Mouse (Mus musculus): ENCODE measurements around the gene Gtf2h4.

The Gtf2h4 gene
- long read RNA-seq, experiment 1, transcript Gtf2h4-201 (14 exons, 1,679 nt) = major isoform, 10 of 13 reads
- long read RNA-seq, experiment 1, partial matches to known transcripts = 0 of 13 reads
- long read RNA-seq, experiment 1, other reads (novel, unspliced or antisense) = 2 of 13 reads
- long read RNA-seq, experiment 2, transcript Gtf2h4-201 (14 exons, 1,679 nt) = major isoform, 18 of 21 reads
- long read RNA-seq, experiment 2, partial matches to known transcripts = 0 of 21 reads
- long read RNA-seq, experiment 2, other reads (novel, unspliced or antisense) = 2 of 21 reads

DNA sequence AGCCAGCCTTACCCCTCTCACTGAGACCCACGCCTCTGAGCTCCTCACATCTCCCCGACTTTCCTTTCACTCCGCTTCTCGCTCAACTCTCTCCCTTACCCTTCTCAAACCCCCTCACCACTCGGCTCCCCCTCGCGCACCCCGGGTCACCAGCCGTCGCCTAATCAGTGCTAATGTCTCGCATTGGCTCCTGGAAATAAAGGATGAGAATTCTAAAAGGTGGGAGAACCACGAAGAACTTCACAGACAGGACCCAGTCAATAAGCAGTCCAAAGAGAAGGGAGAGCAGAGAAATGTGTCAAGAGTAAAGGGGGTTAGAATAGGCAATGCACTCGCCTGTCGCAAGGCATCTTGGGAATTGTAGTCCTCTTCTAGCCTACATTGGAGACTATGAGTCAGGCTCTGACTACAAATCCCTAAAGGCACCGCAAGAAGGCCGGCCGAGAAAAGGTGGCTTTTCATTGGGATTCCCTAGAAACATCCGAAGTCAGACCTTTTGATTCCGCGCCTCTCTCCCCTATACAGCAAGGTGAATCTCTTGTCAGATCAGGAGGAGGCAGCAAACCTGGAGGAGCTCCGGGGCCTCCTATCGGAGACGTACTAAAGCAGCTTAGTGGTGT, at the start of gene Gtf2h4:
Gtf2h4 (minus strand) TSS at position 324 of the 620 bp plus-strand sequence.
- intact Hi-C loops (cut with DNase I) = no loop called here

DNA sequence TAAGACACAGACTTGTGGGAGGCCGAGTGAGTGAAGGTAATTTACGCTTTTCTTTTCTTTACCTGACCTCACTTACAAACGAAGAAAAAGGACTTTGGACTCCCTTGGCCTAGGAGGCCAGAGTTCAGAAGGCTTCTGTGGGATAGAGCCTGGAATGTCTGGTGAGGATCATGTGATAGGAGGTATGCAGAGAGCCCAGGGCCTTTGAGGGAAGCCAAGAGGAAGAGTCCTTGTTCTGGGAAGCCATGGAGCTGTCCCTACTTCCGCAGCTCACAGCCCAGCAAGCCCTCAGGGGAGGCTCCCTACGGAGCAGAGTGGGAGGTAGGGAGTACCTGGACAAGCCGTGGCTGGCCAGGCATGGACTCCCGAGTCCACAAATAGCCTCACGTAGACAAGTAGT, 48.1 kb upstream of the Gtf2h4 start:
- intact Hi-C loops (cut with DNase I) = no loop called here

DNA sequence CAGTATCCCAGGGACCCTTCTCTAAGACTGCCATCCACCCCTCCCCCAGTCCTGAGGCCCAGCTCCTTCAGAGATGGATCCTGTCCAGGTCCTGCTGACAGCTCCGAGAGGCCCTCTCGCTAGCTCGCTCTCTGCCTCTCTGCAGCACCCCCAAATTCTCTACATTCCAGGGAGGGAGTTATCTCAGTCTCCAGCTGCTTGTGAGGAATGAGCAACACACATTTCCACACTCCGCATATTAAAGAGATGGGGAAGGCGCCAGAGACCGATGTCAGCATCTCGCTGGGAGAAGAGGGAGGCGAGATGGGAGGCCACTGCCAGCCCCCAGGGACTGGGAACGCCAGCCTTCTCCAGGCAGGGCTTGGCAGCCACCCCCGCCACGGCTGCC, 46.8 kb upstream of the Gtf2h4 start:
- intact Hi-C loops (cut with DNase I) = no loop called here

DNA sequence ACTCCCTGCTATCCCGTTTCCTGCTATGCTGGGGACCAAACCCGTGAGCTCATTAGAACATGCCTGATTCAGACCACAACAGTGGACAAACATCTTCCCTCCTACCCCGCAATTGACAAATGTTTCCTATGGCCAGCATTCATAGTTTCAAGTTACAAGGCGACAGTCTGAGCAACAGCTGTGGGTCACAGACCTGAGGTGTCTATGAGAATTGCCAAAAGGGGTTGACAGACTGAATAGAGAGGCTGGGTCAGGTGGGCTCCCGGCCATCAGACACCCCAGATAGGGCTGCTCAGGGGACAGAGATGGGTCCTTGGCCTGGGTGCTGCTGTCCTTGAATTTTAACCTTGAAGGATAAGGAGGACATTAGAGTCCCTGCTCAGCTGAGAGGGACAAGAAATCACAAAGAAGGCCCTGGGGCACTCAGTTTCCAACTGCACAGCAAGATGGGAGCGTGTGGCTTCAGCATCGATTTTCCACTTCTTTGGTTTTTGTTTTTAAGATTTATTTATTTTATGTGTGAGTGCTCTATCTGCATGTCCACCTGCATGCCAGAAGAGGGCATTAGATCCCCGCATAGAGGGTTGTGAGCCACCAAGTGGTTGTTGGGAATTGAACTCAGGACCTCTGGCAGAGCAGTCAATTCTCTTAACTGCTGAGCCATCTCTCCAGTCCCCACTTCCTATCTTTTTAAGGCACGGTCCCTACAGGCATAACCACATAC, 46.2 kb upstream of the Gtf2h4 start:
- intact Hi-C loops (cut with DNase I) = no loop called here

DNA sequence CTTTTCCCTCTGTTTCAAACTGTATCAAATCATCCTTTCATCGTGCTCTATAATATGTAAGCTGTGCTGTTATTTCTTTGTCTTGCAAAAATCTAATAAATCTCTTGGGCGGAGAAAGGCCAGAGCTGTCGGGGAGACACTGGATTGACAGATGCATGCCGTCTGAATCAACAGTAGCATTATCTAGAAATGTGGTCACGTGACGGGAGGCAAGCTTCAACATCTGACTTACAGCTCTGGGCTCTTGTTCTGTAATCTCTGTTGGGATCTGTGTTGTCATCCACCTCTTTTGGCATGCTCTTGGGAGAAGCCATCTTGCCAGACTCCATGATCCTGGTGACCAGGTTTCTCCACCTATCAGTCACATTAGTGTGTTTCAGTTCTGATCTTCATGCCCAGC, 43.5 kb upstream of the Gtf2h4 start:
- intact Hi-C loops (cut with DNase I) = no loop called here

DNA sequence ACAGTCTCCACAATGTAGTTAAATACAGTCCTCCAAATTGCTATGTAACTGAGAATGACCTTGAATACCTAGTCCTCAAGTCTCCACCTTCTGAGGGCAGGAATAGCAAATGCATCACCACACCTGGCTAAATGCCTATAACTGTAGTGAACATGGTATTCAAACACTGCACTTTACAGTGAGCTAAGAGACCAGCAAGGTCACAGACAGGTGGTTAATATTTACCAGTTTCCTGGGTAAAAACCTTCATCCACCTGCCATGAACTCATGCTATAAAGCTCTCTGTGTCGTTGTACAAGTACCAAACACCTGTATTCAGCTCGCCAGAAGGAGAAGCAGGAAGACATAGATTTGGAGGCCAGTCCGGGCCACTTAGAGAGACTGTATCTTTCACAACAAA, 42.6 kb upstream of the Gtf2h4 start:
- intact Hi-C loops (cut with DNase I) = no loop called here

DNA sequence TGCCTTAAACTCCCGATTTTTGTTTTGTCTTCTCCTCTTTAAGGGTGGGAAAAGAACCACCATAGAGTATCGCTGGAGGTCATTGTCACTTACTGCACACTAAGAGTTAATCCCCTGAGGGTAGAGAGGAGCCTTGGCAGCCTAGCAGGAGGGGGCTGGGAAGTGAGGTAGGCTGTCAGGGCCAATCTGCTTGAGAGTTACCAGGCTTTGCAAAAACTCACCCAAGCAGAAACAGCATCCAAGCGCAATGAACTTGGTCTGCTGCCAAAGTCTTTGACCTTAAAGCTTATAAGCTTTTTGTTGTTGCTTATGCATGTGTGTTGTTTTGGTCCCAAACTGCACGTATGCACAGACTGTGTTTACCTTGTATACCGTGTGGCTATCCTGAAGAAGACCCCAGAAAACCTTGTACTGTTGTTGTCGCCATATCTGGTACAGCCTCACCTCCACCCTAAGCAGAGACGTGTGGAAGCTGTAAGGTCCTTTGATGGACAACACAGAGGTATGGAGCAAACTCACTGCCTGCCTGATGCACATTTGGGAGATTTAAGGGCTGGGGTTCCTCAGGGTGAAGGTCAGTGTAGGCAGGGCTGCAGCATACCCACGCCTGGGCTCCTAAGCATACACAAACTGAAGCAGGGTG, 37.3 kb upstream of the Gtf2h4 start:
- intact Hi-C loops (cut with DNase I) = no loop called here

DNA sequence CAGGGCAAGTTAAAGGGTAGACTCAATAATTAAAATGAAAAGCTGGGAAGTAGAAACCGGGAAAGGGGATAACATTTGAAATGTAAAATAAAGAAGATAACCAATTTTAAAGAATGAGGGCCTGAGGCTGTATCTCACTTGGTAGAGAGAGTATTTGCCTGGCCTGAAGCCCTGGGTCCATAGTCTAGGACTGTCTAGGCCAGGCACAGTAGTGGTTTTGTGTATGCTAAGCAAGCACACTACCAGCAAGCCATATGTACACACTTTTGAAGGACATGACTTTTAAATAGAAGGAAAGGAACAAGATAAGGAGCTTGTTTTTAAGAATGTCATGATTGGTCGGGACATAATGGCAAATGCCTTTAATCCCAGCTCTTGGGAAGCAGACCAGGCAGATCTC, 35.1 kb upstream of the Gtf2h4 start:
- intact Hi-C loops (cut with DNase I) = no loop called here

DNA sequence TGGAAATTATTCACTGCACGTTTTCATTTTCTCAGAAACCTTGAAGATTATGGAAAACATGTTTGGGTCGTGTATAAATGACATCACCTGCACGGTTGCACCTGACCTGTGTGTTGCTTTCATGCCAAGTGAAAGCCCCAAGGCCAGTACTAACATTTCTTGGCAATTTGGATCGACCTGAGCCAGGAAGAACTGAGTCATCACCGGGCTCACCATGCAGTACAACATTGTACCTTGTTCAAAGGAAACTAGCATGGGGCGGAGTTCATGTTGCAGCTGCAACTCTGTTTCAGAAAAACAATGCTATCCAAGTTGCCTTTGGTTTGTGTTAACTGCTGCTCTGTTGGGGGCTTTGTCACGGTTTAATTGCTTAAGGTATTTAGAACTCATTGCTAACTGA, 34.4 kb upstream of the Gtf2h4 start:
- intact Hi-C loops (cut with DNase I) = loop anchor here (2.0 kb wide), 1 partner anchor 17 kb away; no protein-coding TSS in a partner anchor

DNA sequence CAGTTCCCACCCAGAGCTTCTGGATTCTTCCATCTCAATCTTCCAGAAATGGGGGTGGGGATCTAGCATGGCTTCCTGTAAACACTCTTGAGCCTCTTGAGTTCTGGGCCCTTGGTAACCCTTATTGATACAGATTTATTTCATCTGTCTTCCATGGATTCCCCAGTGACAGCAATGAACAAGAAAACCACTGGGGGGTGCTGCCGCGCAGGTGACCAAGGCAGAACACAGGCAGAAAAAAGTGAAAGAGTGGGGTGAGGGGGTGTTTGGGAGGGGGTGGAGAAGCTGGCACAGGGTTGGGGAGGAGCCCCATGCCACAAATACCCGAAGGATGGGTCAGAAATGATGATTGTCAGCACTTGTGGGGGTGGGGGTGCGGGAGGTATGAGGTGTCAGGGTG, 32.3 kb upstream of the Gtf2h4 start:
- intact Hi-C loops (cut with DNase I) = loop anchor here (2.0 kb wide), 1 partner anchor 19 kb away; no protein-coding TSS in a partner anchor

DNA sequence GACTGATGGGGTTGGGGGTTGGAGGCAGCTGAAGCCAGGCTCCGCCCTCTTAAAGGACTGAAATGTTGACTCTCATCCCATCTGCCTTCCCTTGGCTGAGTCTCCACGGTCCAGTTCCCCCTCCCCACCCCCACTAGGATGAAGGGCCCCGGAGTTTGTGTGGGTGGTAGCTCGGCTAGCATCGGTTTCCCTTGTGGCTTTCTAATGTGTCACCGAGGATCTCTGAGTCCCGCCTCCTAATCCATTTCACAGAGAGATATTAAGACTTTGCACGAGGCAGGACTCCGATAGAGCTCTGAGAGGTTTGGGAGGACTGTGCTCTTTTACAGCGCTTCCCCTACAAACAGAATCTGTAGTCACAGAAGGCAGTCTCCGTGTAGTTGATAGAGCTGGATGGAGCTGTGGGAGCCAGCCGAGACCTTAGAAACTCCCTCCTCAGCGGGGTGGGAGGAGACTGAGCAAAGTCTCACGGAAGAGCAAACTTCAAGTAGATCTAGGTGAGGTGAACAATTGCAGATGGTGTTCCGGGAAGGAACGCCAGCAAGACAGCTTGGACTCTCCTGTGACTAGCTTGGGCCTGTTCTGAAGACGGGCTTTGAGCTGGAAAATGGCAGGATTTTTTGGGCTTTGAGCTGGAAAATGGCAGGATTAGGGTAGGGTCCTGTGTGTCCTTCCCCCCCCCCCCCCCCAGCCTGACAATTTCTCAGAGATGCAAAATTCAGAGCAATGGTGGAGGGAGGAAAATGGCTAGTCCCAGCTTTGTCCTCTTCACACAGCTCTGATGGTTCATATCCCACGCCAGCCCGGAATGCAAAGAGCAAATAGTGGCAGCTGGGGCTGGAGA, 31.3 kb upstream of the Gtf2h4 start, which contains the start of gene Ddr1:
Ddr1 (minus strand) TSS at position 1 of the 844 bp plus-strand sequence.
- intact Hi-C loops (cut with DNase I) = no loop called here

DNA sequence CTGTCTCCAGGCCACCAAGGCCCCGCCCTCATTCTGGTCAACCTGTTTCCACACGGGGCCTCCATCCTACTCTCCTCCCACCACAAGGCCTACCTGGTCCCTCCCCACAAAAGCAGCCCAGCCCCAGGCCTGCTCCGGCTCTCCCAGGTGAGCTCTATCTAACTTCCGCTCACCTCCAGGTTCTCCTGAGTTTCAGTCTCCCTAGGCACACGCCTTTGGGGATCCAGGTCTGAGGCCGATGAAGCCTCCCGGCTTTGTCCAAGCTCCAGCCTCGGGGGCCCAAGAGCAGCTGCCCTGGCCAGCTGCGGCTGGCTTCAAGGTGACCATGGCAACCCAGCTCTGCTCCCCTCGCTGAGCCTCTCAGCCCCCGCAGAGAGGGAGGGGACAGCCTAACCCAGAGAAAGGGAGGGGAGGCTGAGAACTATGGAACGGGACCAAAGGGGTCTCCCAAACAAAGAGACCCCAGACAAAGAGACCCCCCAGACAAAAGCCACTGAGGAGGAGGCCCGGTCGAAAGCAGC, 30.3 kb upstream of the Gtf2h4 start:
- intact Hi-C loops (cut with DNase I) = no loop called here

DNA sequence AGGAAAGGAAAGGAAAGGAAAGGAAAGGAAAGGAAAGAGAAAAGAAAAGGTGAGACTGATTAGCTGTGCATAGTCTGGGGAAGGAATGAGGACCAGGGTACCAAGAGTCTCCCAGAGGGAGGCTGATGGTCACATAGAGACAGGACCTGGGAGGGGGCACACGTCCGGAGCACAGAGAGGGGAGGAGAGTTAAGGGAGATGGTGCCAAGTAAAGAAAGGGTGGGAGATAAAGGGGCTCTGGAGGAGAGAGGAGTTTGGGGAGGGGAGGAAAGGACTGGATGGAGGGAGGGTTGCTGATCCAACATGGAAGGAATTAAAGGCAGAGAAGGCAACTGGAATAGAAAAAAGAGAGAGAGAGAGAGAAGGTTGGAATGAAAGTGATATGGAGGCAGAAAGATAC, 29.5 kb upstream of the Gtf2h4 start:
- intact Hi-C loops (cut with DNase I) = no loop called here

DNA sequence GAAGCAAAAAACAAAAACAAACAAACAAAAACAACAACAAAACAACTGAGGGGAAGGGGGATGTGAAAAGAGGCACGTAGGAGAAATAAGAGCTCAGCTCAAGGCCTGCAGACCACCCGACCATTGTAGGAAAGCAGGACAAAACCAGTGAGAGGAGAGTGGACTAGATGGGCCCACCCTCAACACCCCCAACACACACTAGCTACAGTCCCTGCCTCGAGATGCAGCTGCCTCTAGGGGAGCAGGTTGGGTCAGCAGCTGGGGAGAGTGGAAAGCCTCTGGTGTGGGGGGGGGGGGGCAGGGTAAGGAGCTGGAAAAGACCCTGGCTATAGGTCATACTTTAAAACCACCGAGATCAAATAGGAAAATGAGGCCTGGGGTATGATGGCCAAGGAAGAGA, 29.1 kb upstream of the Gtf2h4 start:
- intact Hi-C loops (cut with DNase I) = no loop called here

DNA sequence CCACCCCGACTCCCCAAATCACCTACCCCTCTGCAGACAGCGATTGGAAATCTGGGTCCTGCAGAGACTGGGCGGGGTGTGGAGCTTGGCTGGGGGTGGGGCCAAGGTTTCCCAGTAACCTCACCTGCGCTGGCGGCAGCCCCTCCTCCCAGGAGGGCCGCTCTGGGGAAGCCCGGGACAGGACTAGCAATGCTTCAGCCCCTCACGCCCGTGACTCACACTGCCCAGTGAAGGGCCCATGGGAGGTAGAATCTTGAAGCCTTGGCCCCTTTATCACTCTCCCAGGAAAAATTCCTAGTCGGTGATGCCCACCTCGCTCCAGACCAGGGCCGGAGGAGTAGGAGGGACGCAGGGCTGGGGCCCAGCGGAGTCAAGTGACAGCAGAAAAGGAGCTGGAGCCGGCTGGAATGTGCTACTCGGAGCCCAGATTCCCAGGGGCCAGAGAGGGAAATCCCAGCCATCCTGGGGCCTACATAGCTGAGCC, 28.5 kb upstream of the Gtf2h4 start:
- intact Hi-C loops (cut with DNase I) = no loop called here

DNA sequence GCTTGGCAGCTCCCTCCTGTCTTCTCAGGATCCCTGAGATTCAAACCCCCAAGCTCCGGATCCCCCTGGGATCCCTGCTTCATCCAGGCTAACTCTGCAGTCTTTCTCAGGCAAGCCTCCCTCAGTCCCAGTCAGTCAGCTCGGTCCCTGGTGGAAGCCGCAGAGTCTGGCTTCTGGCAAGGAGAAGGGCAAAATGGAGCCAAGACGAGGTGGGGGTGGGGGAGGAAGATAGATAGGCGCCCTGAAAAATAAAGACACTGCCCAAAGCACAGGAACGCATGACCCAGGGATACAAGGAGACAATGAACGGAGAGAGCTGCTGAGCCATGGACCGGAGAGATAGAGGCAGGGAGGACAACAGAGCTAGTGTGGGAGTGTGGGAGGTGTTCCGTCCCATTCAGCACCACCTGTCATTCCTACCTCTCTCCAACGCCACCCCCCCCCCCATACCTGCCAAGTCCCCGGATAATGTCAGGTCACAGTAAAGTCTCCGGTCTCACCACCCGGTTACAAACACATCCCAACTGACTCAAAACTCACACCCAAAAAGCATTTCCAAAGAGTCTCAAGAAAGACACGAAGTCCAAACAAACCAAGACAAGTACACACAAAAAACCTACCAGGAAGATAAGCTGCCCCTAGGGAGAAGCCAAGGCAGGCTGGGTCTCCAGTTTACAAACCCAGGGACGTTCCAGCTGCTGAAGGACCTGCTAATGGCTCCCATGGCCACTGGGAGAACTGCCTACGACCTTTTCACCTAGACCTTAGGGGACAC, 27.9 kb upstream of the Gtf2h4 start:
- intact Hi-C loops (cut with DNase I) = no loop called here

DNA sequence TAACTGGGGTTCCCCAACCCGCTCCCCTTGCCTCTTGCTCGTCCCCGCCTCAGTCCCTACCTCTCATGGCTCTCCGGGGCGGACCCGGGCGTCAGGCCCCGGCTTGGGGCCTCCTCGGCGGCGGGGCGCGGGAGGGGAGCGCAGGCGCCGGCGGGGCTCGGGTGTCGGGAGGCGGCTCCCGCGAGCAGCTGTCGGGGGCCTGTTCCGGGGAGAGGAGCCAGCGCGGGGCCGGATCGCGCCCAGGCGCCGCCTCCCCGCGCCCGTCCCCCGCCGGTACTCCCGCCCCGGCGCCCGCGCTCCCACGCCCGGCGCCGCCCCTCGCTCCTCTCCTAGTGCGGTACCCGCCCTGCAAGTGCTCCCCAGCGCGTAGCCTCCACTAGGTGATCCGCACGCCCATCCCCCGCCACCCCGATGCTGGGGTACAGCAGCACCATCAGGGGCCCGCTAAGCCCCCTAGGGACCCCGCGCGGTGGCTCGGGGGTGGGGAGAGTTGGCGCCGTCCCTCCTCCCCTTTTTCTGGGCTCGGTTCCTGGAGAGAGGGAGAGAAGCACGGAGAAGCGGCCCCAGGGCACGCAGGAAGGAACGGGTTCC, 26.9 kb upstream of the Gtf2h4 start:
- intact Hi-C loops (cut with DNase I) = no loop called here

DNA sequence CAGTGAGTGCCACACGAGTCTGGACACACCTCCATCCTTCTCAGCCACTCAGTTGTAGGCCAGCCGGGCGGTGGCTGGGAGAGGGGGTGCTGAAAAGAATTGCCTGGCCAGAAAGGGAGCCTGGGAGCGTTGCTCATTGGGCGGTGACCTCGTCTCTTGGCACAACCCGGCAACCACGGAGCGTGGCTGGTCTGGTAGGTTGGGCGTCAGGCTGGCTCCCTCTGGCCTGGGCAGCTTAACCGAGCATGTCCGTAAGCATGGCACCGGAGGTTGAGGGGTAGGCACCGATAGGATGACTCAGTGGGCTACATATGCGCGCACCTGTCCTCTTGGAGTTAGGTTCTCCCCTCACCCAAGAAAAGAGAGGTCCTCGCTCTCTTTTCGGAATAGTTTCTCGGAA, 26.4 kb upstream of the Gtf2h4 start:
- intact Hi-C loops (cut with DNase I) = no loop called here

DNA sequence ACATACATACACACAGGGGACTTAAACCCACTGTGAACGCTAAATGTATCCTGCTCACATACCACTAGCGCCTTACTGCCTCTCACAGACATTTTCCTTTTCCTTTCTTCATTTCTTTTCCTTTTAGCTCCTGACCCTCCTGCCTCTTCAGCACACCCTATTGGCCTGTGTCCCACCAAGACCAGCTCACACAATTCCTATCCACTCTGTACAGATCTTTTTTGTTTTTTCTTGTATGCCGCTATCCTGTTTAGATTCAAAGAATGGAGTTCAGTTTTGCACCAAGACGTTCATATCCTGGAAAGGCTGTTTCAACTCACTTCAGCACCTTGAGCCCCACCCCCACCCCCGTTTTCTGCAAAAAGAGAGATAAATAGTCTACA, 25.0 kb upstream of the Gtf2h4 start:
- intact Hi-C loops (cut with DNase I) = no loop called here

All from adrenal gland (tissue).